Mouse (Mus musculus): ENCODE results near the gene Gm45337. TPM values are rescaled to one million over a fixed set of nuclear protein-coding genes. Genes with fewer than 3 reads are reported as not detected.

Gene Gm45337
- polyA plus RNA-seq (2012; rRNA removed; ENCODE audit: low replicate concordance), result not detected in 2 replicates

GRCm38 (mm10) chr7:142144507-142144906 is at the start of gene Gm45337:
TSS of gene Gm45337 (minus strand) at chr7:142144607.

GRCm38 (mm10) chr7:142190289-142190688 is 45.9 kb upstream of the Gm45337 start, which contains the start of gene Gm10153:
TSS of gene Gm10153 (minus strand) at chr7:142190389.

GRCm38 (mm10) chr7:142175905-142176304 is 31.5 kb upstream of the Gm45337 start, which contains the start of gene Krtap5-2:
TSS of gene Krtap5-2 (minus strand) at chr7:142176005.

GRCm38 (mm10) chr7:142165639-142166038 is 21.2 kb upstream of the Gm45337 start, which contains the start of gene Gm4553:
TSS of gene Gm4553 (minus strand) at chr7:142165739.

GRCm38 (mm10) chr7:142157013-142157412 is 12.6 kb upstream of the Gm45337 start, which contains the start of gene Gm29735:
TSS of gene Gm29735 (minus strand) at chr7:142157113.

GRCm38 (mm10) chr7:142135934-142136333 is 8.5 kb downstream of the Gm45337 start, which contains the start of gene Gm39115:
TSS of gene Gm39115 (minus strand) at chr7:142136034.

GRCm38 (mm10) chr7:142120629-142121028 is 23.8 kb downstream of the Gm45337 start, which contains the start of gene Gm45618:
TSS of gene Gm45618 (minus strand) at chr7:142120729.

GRCm38 (mm10) chr7:142095183-142095931 is 49.0 kb downstream of the Gm45337 start, which contains the start of gene Dusp8:
TSS of gene Dusp8 (minus strand) at chr7:142095843.

Other genes starting within 250 kb of the Gm45337 start
- 79.8 and 82.1 TPM in 2 replicates for gene Tollip, start 226.1 kb downstream of the Gm45337 start, polyA plus RNA-seq (2012; rRNA removed; ENCODE audit: low replicate concordance)
- 0.20 and 0.39 TPM in 2 replicates for gene Brsk2, start 194.9 kb downstream of the Gm45337 start, polyA plus RNA-seq (2012; rRNA removed; ENCODE audit: low replicate concordance)
- 58.9 and 65.2 TPM in 2 replicates for gene Mob2, start 83.5 kb downstream of the Gm45337 start, polyA plus RNA-seq (2012; rRNA removed; ENCODE audit: low replicate concordance)
- 7.4 and 12.9 TPM in 2 replicates for gene Dusp8, start 48.8 kb downstream of the Gm45337 start, polyA plus RNA-seq (2012; rRNA removed; ENCODE audit: low replicate concordance)
- gene Gm45618, start 23.9 kb downstream of the Gm45337 start, polyA plus RNA-seq (2012; rRNA removed; ENCODE audit: low replicate concordance), result not detected in 2 replicates
- gene Gm39115, start 8.6 kb downstream of the Gm45337 start, polyA plus RNA-seq (2012; rRNA removed; ENCODE audit: low replicate concordance), result not detected in 2 replicates
- gene Gm29735, start 12.5 kb upstream of the Gm45337 start, polyA plus RNA-seq (2012; rRNA removed; ENCODE audit: low replicate concordance), result not detected in 2 replicates
- not detected in 2 replicates for gene Gm4553, start 21.1 kb upstream of the Gm45337 start, polyA plus RNA-seq (2012; rRNA removed; ENCODE audit: low replicate concordance)
- gene Krtap5-2, start 31.4 kb upstream of the Gm45337 start, polyA plus RNA-seq (2012; rRNA removed; ENCODE audit: low replicate concordance), result not detected in 2 replicates
- gene Gm10153, start 45.8 kb upstream of the Gm45337 start, polyA plus RNA-seq (2012; rRNA removed; ENCODE audit: low replicate concordance), result not detected in 2 replicates
- not detected in 2 replicates for gene Krtap5-3, start 56.8 kb upstream of the Gm45337 start, polyA plus RNA-seq (2012; rRNA removed; ENCODE audit: low replicate concordance)
- gene Gm7579, start 67.3 kb upstream of the Gm45337 start, polyA plus RNA-seq (2012; rRNA removed; ENCODE audit: low replicate concordance), result not detected in 2 replicates
- gene Krtap5-5, start 85.4 kb upstream of the Gm45337 start, polyA plus RNA-seq (2012; rRNA removed; ENCODE audit: low replicate concordance), result not detected in 2 replicates
- not detected in 2 replicates for gene Gm40460, start 96.5 kb upstream of the Gm45337 start, polyA plus RNA-seq (2012; rRNA removed; ENCODE audit: low replicate concordance)
- not detected in 2 replicates for gene Gm2431, start 113.7 kb upstream of the Gm45337 start, polyA plus RNA-seq (2012; rRNA removed; ENCODE audit: low replicate concordance)
- not detected in 2 replicates for gene Gm4559, start 129.8 kb upstream of the Gm45337 start, polyA plus RNA-seq (2012; rRNA removed; ENCODE audit: low replicate concordance)
- gene Krtap5-1, start 152.5 kb upstream of the Gm45337 start, polyA plus RNA-seq (2012; rRNA removed; ENCODE audit: low replicate concordance), result not detected in 2 replicates
- not detected in 2 replicates for gene Krtap5-4, start 158.9 kb upstream of the Gm45337 start, polyA plus RNA-seq (2012; rRNA removed; ENCODE audit: low replicate concordance)
- 3.4 and 6.1 TPM in 2 replicates for gene Ifitm10, start 229.1 kb upstream of the Gm45337 start, polyA plus RNA-seq (2012; rRNA removed; ENCODE audit: low replicate concordance)
- 1.5 and 1.8 TPM in 2 replicates for gene Gm49369, start 238.1 kb upstream of the Gm45337 start, polyA plus RNA-seq (2012; rRNA removed; ENCODE audit: low replicate concordance)
- gene Ctsd, start 243.4 kb upstream of the Gm45337 start, polyA plus RNA-seq (2012; rRNA removed; ENCODE audit: low replicate concordance), result 2,649 and 4,302 TPM in 2 replicates